Mouse (Mus musculus) brain, embryonic 18.5 days (tissue): ENCODE results near the gene Foxo1.

Experiments
- DNase-seq: peaks from one replicate; pipeline ENCODE4 v3.0.0-alpha.2; 2012; ENCODE audit warnings: low read depth, low spot score

Foxo1 gene

GRCm38 (mm10) chr3:52268737-52269513, 789 bp downstream of the Foxo1 start:
- DNase-seq: no peak

- DNase-seq: no peak
Measured at GRCm38 (mm10) chr3:52269514-52270351, 1.6 kb downstream of the Foxo1 start.

GRCm38 (mm10) chr3:52270511-52270910, 2.4 kb downstream of the Foxo1 start:
- no peak for DNase-seq

- DNase-seq: no peak
Measured at GRCm38 (mm10) chr3:52271376-52271775, 3.2 kb downstream of the Foxo1 start.

- DNase-seq: no peak
Measured at GRCm38 (mm10) chr3:52272376-52272865, 4.3 kb downstream of the Foxo1 start.

- DNase-seq: no peak
Measured at GRCm38 (mm10) chr3:52274475-52274874, 6.3 kb downstream of the Foxo1 start.

- DNase-seq: no peak
Measured at GRCm38 (mm10) chr3:52275037-52275555, 7.0 kb downstream of the Foxo1 start.

- no peak for DNase-seq
Measured at GRCm38 (mm10) chr3:52280681-52281080, 12.5 kb downstream of the Foxo1 start.

- DNase-seq: no peak
Measured at GRCm38 (mm10) chr3:52281882-52282281, 13.7 kb downstream of the Foxo1 start.

- no peak for DNase-seq
Measured at GRCm38 (mm10) chr3:52282369-52282768, 14.2 kb downstream of the Foxo1 start.

GRCm38 (mm10) chr3:52283521-52283920, 15.4 kb downstream of the Foxo1 start:
- DNase-seq: no peak

- no peak for DNase-seq
Measured at GRCm38 (mm10) chr3:52290811-52291210, 22.7 kb downstream of the Foxo1 start.

- DNase-seq: no peak
Measured at GRCm38 (mm10) chr3:52292498-52292897, 24.4 kb downstream of the Foxo1 start.

GRCm38 (mm10) chr3:52293946-52294345, 25.8 kb downstream of the Foxo1 start:
- no peak for DNase-seq

GRCm38 (mm10) chr3:52295688-52296087, 27.6 kb downstream of the Foxo1 start:
- no peak for DNase-seq

GRCm38 (mm10) chr3:52296224-52296760, 28.2 kb downstream of the Foxo1 start:
- DNase-seq: no peak

GRCm38 (mm10) chr3:52297291-52298018, 29.3 kb downstream of the Foxo1 start:
- no peak for DNase-seq

GRCm38 (mm10) chr3:52298683-52299082, 30.5 kb downstream of the Foxo1 start:
- no peak for DNase-seq

GRCm38 (mm10) chr3:52299376-52299775, 31.2 kb downstream of the Foxo1 start:
- DNase-seq: no peak

- DNase-seq: no peak
Measured at GRCm38 (mm10) chr3:52300517-52300916, 32.4 kb downstream of the Foxo1 start.

GRCm38 (mm10) chr3:52303301-52303700, 35.2 kb downstream of the Foxo1 start:
- no peak for DNase-seq
